Mouse (Mus musculus) G1E (cell line): ENCODE measurements at regions not wholly inside any gene's neighbourhood (a gene's known extent, or its start where the extent isn't known, plus 50 kb on each side); places are given as distances from the start of the nearest gene placed in this dataset.

Experiments
- CTCF ChIP-seq: IDR thresholded peaks from 2 replicates; pipeline ENCODE4 v1.5.1; 2012; ENCODE audit warnings: low read depth, low read length, inconsistent platforms, mixed read lengths
- GATA1 ChIP-seq: IDR thresholded peaks from 2 replicates; pipeline ENCODE4 v1.6.1; 2012; ENCODE audit warnings: borderline replicate concordance, low read length, inconsistent platforms, mixed read lengths
- GATA2 ChIP-seq: IDR thresholded peaks from 2 replicates; pipeline ENCODE4 v1.6.1; 2012; ENCODE audit warnings: low read depth, low read length, inconsistent platforms, borderline replicate concordance

- TF ChIP-seq CTCF (no peak), GATA1 (no peak), GATA2 (no peak)
These were observed 637.8 kb upstream of the Adamts9 start for GRCm38 (mm10) chr6:93581141-93581540.
